Comparison of ENCODE assay signal across 20 mouse cellular contexts in genomic region chr4:83353949-83354348, GRCm38 (mm10). TPM values are rescaled to one million over a fixed set of nuclear protein-coding genes. Genes with fewer than 3 reads are reported as not detected.
DNase-seq lines count a peak whose midpoint lies in the region; ATAC-seq and TF ChIP-seq lines count a peak whose summit lies in the region.
"Had no signal": no experiment of that assay in that cellular context is flagged by ENCODE, and none has a peak within 500 bp of the region (broad histone marks: within the 10 kb centered on the region; RNA-seq: fewer than 3 reads in every experiment).

No protein-coding gene starts in this region.

- 0 out of 2 replicates have a peak overlapping the region, but pooled peaks have one; percentile 2 for H3K27ac ChIP-seq in heart, postnatal 0 days (ENCODE audit: low read depth)
- no peak overlapping the region for H3K27ac ChIP-seq in midbrain, embryonic 15.5 days
- H3K27ac ChIP-seq: embryonic facial prominence, embryonic 10.5 days; hindbrain, embryonic 15.5 days; kidney, postnatal 0 days; liver, embryonic 13.5 days; midbrain, embryonic 10.5 days had no signal

- no peak overlapping the region for H3K4me2 ChIP-seq in heart, postnatal 0 days (ENCODE audit: low read depth, low read length)
- no peak overlapping the region for H3K4me2 ChIP-seq in midbrain, embryonic 15.5 days
- H3K4me2 ChIP-seq: hindbrain, embryonic 15.5 days; liver, embryonic 13.5 days had no signal

- peak; percentile 70 for DNase-seq in A20 (ENCODE audit: low read depth, low spot score)
- DNase-seq in c-Kit-positive CD71-negative TER-119-negative erythroid progenitor cells, embryonic 14.5 days (ENCODE audit: low read depth): peak; percentile 22
- DNase-seq in heart, postnatal 0 days (ENCODE audit: low spot score): peak; percentile 34
- DNase-seq in cerebellum, postnatal 36 days: no peak
- no peak for DNase-seq in right cerebral cortex, postnatal 36 days (ENCODE audit: low spot score in 2 of 2)
- DNase-seq in cerebellum, postnatal 25 days: no peak
- DNase-seq: cerebellum, adult 18-20 months; gastrocnemius, postnatal 25 days; left cerebral cortex, postnatal 4 days; liver, embryonic 13.5 days; lung, postnatal 10 days; right cerebral cortex, postnatal 4 days; thymus, postnatal 36 days had no signal

- H3K36me3 ChIP-seq in heart, postnatal 0 days (replicated peaks; ENCODE audit: control insufficient read depth, insufficient read depth, low read length): no peaks in the 10 kb centered on the region
- H3K36me3 ChIP-seq in midbrain, embryonic 15.5 days (replicated peaks): no peaks in the 10 kb centered on the region
- H3K36me3 ChIP-seq: embryonic facial prominence, embryonic 10.5 days; G1E; hindbrain, embryonic 15.5 days; liver, embryonic 13.5 days; midbrain, embryonic 10.5 days had no signal

- no peak overlapping the region for H3K9ac ChIP-seq in heart, postnatal 0 days (replicated peaks; ENCODE audit: low read depth, low read length)
- no peak overlapping the region for H3K9ac ChIP-seq in midbrain, embryonic 15.5 days
- H3K9ac ChIP-seq: hindbrain, embryonic 15.5 days; liver, embryonic 13.5 days had no signal

- H3K27me3 ChIP-seq in heart, postnatal 0 days (ENCODE audit: control insufficient read depth, insufficient read depth, low read length): no peaks in the 10 kb centered on the region
- H3K27me3 ChIP-seq in midbrain, embryonic 15.5 days (replicated peaks): no peaks in the 10 kb centered on the region
- H3K27me3 ChIP-seq: hindbrain, embryonic 15.5 days; liver, embryonic 13.5 days had no signal

- ATAC-seq in CD4-positive, CD25-positive, alpha-beta regulatory T cell, adult 4 months: peak; percentile 26
- ATAC-seq in heart, postnatal 0 days (ENCODE audit: insufficient read depth, low read depth): peak; percentile 79
- ATAC-seq in midbrain, embryonic 15.5 days (replicated peaks): no peak

- 0 out of 2 replicates have a peak, but pooled peaks cover 3% of the 10 kb centered on the region for H3K9me3 ChIP-seq in heart, postnatal 0 days (replicated peaks; ENCODE audit: control insufficient read depth, low read length)
- H3K9me3 ChIP-seq in midbrain, embryonic 15.5 days: no peaks in the 10 kb centered on the region
- H3K9me3 ChIP-seq: hindbrain, embryonic 15.5 days; midbrain, embryonic 10.5 days had no signal

- H3K4me1 ChIP-seq in heart, postnatal 0 days (ENCODE audit: control insufficient read depth, insufficient read depth): peaks cover 5% of the 10 kb centered on the region; the same call in 1 of the 2 replicates
- no peaks in the 10 kb centered on the region for H3K4me1 ChIP-seq in midbrain, embryonic 15.5 days
- H3K4me1 ChIP-seq: embryonic facial prominence, embryonic 10.5 days; hindbrain, embryonic 15.5 days; liver, embryonic 13.5 days; midbrain, embryonic 10.5 days had no signal

- TF ChIP-seq EP300 in heart, postnatal 0 days (IDR thresholded peaks at IDR 0.05; ENCODE audit: low read depth): no peak

- TF ChIP-seq CTCF in heart, postnatal 0 days (IDR thresholded peaks at IDR 0.05; ENCODE audit: low read depth): no peak

- H3K4me3 ChIP-seq in heart, postnatal 0 days (ENCODE audit: low read depth, low read length): no peak overlapping the region
- no peak overlapping the region for H3K4me3 ChIP-seq in midbrain, embryonic 15.5 days
- H3K4me3 ChIP-seq: embryonic facial prominence, embryonic 10.5 days; hindbrain, embryonic 15.5 days; liver, embryonic 13.5 days; midbrain, embryonic 10.5 days had no signal

- WGBS in heart, postnatal 0 days: 16% methylated on average over 6 of the region's 6 CpGs
- WGBS in midbrain, embryonic 15.5 days: 74% methylated on average over 6 of the region's 6 CpGs

RNA-seq across cellular contexts. Expression of gene Ttc39b, which starts 29.9 kb away (rescaled TPM):
- polyA plus RNA-seq in CD4-positive, CD25-positive, alpha-beta regulatory T cell, adult 4 months (2017; shearing (Covaris generic)): 100 to 1,000 TPM in 1 of 2 experiments, 10 to 100 TPM in 1; 90.9 to 104 TPM
- 2.9 and 4.3 TPM in 2 replicates for total RNA-seq in heart, postnatal 0 days (2014; rRNA removed; ENCODE audit: low replicate concordance)
- 3.0 and 4.1 TPM in 2 replicates for polyA plus RNA-seq in heart, postnatal 0 days (2015; fragmentation: Nextera tagmentation; extraction: Ambion mirVana)
- polyA plus RNA-seq in midbrain, embryonic 15.5 days (2015; fragmentation: Nextera tagmentation; extraction: Ambion mirVana): 5.6 and 6.0 TPM in 2 replicates
- polyA plus RNA-seq: G1E had no signal

Comparison
In these comparisons a context has a peak if more than half of its experiments do, and no peak if none do; other contexts are left out.
1. DNase-seq: peak in A20 (single experiment), c-Kit-positive CD71-negative TER-119-negative erythroid progenitor cells, embryonic 14.5 days (single experiment) and heart, postnatal 0 days (single experiment); none in cerebellum, postnatal 36 days (0 of 2), right cerebral cortex, postnatal 36 days (0 of 2) and cerebellum, postnatal 25 days (0 of 2).
2. RNA of gene Ttc39b, which starts 29.9 kb away (polyA plus RNA-seq): 90.9 to 104 TPM in CD4-positive, CD25-positive, alpha-beta regulatory T cell, adult 4 months; 5.6 to 6.0 TPM in midbrain, embryonic 15.5 days and 3.0 to 4.1 TPM in heart, postnatal 0 days; every median in the first group is over 10 times any median in the second.